Mouse (Mus musculus) megakaryocyte-erythroid progenitor cell, adult 5-6 weeks (primary cell): ENCODE measurements at regions not wholly inside any gene's neighbourhood (a gene's known extent, or its start where the extent isn't known, plus 50 kb on each side); places are given as distances from the start of the nearest gene placed in this dataset.

ENCODE experiments used
- ATAC-seq: replicated peaks from 2 replicates; pipeline ENCODE4 v1.8.0; 2016; ENCODE audit warnings: mild to moderate bottlenecking, inconsistent platforms; ENCODE audit not compliant: severe bottlenecking, poor library complexity, low FRiP score, low TSS enrichment

GRCm38 (mm10) chr14:106364767-106365623 lies 259.0 kb downstream of the Trim52 start:
- no peak for ATAC-seq

DNA sequence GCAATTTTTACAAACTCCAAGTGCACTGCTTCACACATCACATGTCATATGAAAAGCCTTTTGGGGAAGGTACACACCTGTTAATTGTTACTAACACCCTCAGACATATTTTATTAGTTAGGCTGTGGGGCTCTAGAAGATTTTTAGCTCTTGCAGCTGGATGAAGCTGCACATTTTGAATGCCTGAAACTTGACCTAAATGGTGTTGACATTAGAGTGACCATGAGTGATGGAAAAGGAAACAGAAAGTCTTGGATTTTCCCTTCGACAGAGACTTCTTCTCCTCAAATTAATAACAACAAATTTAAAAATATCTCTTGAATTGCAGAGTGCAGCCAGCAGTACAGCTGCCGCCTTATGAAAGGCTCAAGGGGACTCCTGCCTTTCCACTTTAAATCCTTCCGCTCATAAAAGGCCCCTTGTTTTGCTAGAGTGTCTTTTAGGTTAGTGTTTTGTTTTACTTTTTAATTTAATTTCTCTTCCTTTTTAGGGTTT lies 259.7 kb downstream of the Trim52 start:
- no peak for ATAC-seq

DNA sequence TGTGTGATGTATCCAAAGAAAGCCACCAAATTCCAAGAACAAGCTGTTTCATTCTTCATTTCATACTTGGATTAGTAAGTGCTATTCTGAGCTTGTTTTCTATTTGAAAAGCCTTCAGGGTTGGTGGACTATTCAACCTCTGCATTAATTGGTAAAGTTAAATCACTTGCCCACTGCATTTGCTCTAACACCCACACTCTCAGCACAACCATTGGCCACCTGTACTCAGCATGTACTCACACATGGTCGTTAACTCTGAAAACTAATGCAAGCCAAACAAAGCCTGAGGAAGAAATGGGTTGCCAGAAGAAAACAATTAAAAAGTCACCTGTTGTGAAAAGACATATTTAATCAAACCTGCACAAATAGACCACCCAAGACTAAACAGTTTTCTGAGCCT lies 267.5 kb downstream of the Trim52 start:
- no peak for ATAC-seq

DNA sequence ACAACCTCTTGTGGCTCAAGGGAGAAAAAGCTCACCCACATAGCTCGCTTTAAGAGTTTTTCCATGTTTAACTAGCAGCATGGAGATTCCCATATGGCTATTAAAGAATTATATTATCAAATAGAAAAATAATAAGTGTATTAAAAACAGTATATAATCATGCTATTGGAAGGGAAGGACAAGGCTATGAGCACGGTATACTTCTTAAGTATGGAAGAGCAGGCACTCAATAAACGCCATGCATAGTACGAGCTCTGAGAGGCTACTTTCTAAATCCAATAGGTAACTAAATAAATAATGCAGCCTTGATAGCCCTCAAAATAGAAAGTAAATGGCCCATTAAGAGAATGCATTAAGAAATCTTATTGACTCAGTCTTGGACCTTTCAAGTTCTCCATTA lies 273.6 kb downstream of the Trim52 start:
- ATAC-seq, result no peak

DNA sequence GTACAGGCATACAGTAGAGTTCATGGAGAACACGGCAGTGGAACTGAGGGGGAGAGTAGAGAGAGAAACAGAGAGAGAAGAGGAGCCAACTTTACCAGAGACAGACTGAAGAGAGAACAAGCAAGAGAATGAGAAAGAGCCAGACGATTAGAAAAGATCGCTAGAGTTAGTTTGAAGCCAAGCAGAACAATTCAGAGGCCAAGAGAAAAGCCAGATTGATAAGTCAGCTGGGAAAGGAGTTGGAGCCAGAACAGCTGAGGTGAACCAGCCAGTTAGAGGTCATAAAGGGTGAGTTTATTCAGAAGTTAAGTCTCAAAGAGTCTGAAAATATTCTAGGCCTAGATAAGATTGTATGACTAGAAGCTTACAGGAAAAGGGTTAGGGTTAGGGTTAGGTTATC lies 281.7 kb downstream of the Trim52 start:
- ATAC-seq, result no peak

DNA sequence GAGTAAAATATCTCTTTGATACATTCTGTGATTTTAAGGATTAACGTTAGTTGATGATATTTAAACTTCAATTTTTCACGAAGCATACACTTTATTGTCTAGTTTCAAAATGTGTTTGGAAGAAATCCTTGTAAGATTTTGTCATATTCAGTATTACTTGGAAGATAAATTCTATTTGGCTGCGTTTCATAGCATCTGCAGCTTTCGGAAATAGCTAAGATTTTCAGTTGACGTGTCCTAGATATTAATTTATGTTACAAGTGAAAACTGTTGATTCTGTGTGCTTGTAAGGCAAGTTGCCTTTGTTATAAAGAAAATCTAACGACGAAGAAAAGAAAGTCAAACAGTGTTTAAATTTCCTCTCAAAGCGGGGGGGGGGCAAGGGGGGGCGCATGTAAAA lies 284.5 kb downstream of the Trim52 start:
- ATAC-seq, result no peak

DNA sequence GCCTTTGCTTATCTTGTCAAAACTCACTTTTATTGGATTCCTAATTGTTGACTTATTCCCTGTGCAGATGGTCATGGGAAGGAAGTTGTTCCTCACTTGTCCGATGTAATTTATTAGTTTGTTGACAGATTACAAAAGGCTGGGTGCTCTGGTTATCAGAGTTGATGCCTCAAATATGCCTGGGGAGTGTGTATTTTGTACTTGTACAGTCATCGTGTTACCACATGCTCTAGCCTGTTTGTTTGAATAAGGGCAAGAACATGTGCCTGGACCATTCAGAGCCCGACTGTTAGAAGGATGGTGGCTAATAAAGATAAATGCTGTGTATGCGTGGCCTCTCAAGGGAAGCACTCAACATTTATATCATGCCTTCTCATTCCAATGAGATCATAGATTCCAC lies 288.0 kb downstream of the Trim52 start:
- no peak for ATAC-seq

DNA sequence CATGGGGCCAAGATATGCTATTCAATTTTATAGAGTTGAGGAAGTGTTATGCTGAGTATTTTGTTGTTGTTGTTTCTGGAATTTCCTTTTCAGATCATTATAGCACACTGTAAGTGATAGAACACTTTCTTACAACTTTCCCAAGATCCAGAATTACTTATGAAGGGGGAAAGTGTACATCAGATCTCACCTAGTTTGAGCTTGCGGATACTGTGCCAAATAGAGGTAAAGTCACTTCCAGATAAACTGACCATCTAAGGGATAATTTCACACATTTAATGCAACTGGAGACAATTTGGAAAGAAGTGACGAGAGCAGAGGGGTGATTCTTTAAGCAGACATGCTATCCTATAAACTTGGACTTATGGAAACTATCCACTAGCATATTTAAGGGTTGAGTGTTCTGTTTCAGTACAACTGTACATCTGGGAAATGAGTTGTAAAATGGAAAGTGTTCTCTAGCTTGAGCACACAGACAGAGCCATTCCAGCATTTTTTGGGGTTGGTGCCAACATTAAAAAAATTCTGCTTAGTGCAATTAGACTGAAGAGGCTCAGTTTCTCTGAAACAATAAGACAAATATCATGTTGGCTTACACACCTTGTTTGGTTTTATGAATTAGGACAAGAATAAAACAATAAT lies 307.0 kb downstream of the Trim52 start:
- ATAC-seq, result no peak

GRCm38 (mm10) chr14:106424714-106425113 lies 318.7 kb downstream of the Trim52 start:
- ATAC-seq, result no peak

- no peak for ATAC-seq
Measured at GRCm38 (mm10) chr14:106428594-106428993, 322.6 kb downstream of the Trim52 start.

DNA sequence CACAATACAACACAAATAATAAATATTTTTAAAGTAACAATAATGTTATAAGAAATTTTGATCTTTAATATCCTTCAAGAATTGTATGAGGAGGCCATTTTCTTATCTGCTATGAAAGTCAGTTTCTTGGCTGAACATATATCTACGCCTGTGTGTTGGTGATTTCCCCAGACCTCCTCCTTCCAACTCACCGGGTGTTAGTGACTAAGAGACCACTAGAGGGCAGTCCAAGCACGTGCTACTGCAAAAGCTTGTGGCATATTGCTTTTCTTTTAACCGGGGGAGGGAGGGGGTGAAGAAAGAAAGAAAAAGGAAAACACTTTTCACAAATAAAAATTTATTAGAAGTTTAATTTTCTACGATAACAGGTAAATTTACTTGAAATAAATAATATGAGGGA lies 333.3 kb downstream of the Trim52 start:
- peak; percentile 96 for ATAC-seq

DNA sequence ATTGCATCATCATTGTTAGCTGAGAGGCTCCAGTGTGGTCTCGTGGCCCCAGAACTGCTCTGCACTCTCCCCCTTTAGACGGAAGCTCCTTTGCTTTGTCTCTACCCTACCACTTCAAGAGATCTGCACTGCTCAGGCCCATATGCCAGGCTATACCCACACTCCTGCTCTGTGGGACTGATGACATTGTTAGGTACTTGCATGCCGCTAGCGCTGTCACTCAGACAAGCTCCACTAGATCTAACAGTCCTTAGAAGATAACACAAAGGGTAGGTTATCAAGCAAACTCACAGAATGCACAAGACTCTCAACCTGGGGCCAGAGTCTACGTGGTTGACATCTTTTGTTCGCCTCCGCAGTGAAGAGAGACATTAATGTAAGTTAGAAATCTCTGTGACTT lies 383.1 kb downstream of the Trim52 start:
- ATAC-seq, result no peak

DNA sequence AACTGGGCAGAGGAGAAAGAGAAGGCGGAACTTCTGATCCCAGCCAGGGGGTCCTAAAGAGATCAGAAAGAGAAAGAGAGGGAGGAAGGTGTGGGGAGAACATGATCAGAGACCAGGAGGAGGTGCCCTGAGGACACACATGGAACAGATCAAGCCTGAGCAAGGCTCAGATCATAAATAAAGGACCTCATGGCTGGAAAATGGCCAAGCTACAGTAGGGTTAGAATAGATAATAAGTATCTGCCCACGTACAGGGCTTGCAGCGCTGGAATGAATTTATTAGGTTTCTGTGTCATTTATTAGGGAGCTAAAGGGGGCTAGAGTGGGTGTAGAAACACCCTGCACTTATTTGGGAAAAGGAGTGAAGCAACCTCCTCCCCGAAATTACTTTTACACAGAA lies 385.4 kb downstream of the Trim52 start:
- no peak for ATAC-seq

DNA sequence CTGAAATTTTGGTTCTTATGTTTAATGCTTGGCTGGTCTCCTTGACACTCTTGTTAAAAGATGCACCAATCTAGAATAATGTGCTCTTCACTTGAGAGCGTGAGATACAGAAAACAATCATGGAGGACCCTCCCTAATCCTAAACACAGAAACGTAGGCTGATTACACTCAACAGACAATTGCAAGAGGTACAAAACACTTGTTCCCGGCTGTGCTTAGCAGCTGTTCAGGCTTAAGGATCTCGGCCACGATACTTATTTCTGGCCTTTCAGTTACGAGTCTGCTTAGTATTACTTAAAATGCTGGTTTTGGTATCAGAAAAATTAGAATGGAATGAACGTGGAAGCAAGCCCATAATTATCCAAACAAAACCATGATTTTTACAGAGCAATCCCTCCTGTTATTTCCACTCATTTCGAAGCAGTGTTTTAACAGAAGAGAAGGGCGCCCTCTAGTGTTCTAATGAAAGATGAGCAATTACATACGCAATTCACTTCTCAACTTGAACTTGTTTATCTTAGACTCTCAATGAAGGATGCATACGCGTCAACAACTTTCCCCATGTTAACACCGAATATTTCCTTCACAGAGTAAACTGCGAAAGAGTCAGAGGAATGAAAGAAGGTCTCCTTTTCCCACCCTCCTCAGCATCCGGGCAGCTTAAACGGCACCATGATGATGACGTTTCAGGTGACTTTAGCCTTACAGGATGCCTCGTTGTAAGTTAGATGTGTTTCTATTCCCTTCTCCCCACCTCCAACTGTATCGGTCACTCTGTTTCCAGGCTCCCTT lies 394.5 kb downstream of the Trim52 start:
- ATAC-seq, result peak; percentile 86

GRCm38 (mm10) chr14:106506921-106507320 lies 400.9 kb downstream of the Trim52 start:
- ATAC-seq, result no peak

DNA sequence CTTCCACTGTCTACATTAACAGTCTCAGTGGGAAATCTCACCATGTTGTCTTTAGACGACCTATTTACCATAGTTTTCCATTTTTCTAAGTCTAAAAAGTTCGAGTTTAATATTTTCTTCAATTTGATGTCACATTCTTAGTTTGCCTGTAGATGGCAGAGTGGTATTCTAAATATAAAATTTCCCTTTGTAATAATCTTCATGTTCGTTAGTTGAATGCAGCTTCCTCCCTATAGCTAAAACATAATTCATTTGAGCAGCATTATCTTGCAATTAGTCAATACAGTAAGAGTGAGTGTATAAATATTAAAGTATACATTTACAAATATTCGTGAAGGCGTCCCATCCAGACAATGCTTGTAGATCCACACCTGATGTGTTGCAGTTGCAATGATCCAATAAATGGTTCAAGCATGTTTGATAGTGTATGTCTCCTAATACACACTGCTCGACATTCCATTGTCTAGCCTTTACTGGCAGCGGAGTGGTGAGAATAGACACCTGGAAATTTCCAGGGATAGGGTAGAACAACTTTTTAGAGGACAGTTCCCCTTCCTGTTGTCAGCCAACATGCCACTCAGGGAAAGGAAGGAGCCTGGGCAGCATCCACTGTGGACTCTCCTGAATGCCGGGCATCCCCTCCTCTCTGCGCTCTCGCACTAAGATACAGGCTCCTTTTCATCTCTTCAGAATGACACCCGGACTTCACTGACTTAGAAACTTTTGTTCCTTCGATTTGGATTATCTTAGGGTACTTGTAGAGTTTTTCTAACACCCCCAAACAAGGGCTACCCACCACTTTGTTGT lies 412.8 kb downstream of the Trim52 start:
- no peak for ATAC-seq

DNA sequence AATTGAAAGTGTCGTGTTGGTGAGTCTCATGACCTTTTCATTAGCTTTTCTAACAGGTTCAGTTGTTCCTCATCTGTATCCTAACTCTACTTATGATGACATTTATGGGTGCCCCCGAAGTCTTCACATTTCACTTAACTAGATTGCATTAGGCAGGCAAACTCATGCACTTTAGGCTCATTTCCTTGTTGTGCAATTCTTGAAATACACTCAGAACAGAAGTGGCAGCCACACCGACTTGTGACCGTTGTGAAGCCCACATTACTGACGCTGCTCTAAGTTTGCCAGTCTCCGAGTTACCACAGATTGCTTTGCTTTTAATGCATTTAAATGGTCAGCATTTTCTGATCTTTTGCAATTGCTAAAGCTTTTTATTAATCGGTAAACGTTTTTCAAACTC lies 414.8 kb downstream of the Trim52 start:
- ATAC-seq, result no peak

- no peak for ATAC-seq
Measured at GRCm38 (mm10) chr14:106550150-106550549, 444.2 kb downstream of the Trim52 start.

DNA sequence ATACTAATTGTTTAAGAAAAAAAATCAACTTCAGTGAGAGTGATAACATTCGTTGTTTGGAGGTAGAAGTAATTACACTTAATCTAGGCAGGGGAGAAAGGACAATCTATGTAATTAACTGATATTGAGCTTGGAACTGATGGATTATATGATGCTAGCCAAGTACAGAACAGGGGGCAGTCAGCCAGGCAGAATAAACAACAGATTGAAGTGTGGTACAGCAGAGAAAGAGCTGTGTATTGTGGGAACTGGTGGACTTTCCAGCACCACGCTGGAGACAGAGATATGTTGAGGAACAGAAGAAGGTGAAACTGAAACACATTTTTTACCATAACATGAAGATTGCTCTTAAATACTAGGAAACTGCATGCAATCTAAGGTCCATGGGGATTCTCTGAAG lies 473.3 kb downstream of the Trim52 start:
- no peak for ATAC-seq
